Mouse (Mus musculus) erythroblast, embryonic 14.5 days (primary cell): ENCODE measurements around the gene Chrm3.

ENCODE experiments used
- GATA1 ChIP-seq: IDR thresholded peaks from 2 replicates; pipeline ENCODE4 v1.6.1; 2012; ENCODE audit warnings: low read length, inconsistent platforms, mixed read lengths
- TAL1 ChIP-seq: IDR thresholded peaks from 3 replicates; pipeline ENCODE4 v1.6.1; 2012; ENCODE audit warnings: low read length, inconsistent platforms, mixed read lengths

DNA sequence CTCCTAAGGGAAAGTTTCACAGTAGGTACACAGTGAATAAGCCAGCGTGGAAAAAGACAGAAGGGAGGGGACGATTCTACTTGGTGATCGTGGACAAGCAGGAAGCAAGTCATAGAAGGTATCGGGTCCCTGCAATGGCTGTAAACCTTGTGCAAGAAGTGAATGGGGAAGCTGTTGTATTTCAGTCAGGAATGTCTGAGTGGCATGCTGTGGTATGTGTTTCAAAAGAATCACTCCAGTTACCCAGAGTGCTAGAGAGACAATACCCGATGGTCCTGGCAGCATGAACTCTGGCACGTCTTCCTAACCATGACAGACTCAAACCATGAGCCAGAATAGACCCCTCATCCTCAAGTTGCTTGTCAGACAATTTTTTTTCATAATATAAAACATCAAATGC is 375.0 kb downstream of the Chrm3 start:
- TF ChIP-seq GATA1: no peak
- TF ChIP-seq TAL1: no peak
